ENCODE assay signal across 7 mouse cellular contexts in genomic region chr3:146520798-146521651, GRCm38 (mm10). TPM values are rescaled to one million over a fixed set of nuclear protein-coding genes. Genes with fewer than 3 reads are reported as not detected.
DNase-seq lines count a peak whose midpoint lies in the region; ATAC-seq and TF ChIP-seq lines count a peak whose summit lies in the region.

Gene Rpf1 (minus strand): TSS chr3:146521429.

- peak within 1 kb of the TSS; percentile 98 for H3K27ac ChIP-seq in embryonic facial prominence, embryonic 10.5 days (replicated peaks)
- H3K27ac ChIP-seq in intestine, postnatal 0 days (ENCODE audit: low read depth, low read length) = peak within 1 kb of the TSS; percentile 97
- peak within 1 kb of the TSS; percentile 96 for H3K27ac ChIP-seq in midbrain, embryonic 12.5 days (replicated peaks)
- peak within 1 kb of the TSS; percentile 76 for H3K27ac ChIP-seq in small intestine, adult 2 months (ENCODE audit: insufficient read depth, low read depth, low read length)

- TF ChIP-seq CTCF in intestine, postnatal 0 days (IDR thresholded peaks at IDR 0.05; ENCODE audit: low read depth) = 0 out of 2 replicates have a peak, but pooled peaks have one; percentile 11
- no peak for TF ChIP-seq CTCF in small intestine, adult 2 months (IDR thresholded peaks at IDR 0.05; ENCODE audit: extremely low read depth, insufficient read length, insufficient replicate concordance, low read depth, low read length)

- intact Hi-C loops in left cerebral cortex, postnatal 4 days (cut with DNase I) = loop anchor here (10.0 kb wide), 1 partner anchor 254 kb away; no protein-coding TSS in a partner anchor

- peak; percentile 92 for DNase-seq in adrenal gland, postnatal 10 days
- peak; percentile 88 for DNase-seq in embryonic facial prominence, embryonic 10.5 days (ENCODE audit: low spot score)
- DNase-seq in gonadal fat pad, adult 2 months (ENCODE audit: low read depth) = peak; percentile 56
- peak; percentile 89 for DNase-seq in left cerebral cortex, postnatal 4 days

- WGBS in embryonic facial prominence, embryonic 10.5 days = under 1% methylated on average over 71 of the region's 82 CpGs
- WGBS in intestine, postnatal 0 days = under 1% methylated on average over 68 of the region's 82 CpGs
- under 1% methylated on average over 50 of the region's 82 CpGs for WGBS in midbrain, embryonic 12.5 days
- WGBS in small intestine, adult 2 months = under 1% methylated on average over 73 of the region's 82 CpGs

- H3K36me3 ChIP-seq in embryonic facial prominence, embryonic 10.5 days (replicated peaks) = peaks cover 32% of the 10 kb centered on the region
- peaks cover 18% of the 10 kb centered on the region for H3K36me3 ChIP-seq in intestine, postnatal 0 days (ENCODE audit: control insufficient read depth, insufficient read depth)
- H3K36me3 ChIP-seq in midbrain, embryonic 12.5 days = peaks cover 18% of the 10 kb centered on the region
- H3K36me3 ChIP-seq in small intestine, adult 2 months (ENCODE audit: control insufficient read depth, insufficient read depth, low read length) = peaks cover 16% of the 10 kb centered on the region

- H3K27me3 ChIP-seq in embryonic facial prominence, embryonic 10.5 days (replicated peaks; ENCODE audit: low read depth, poor library complexity, severe bottlenecking) = no peaks in the 10 kb centered on the region
- H3K27me3 ChIP-seq in intestine, postnatal 0 days (replicated peaks; ENCODE audit: control insufficient read depth, insufficient read depth, low read length) = no peaks in the 10 kb centered on the region
- no peaks in the 10 kb centered on the region for H3K27me3 ChIP-seq in midbrain, embryonic 12.5 days
- H3K27me3 ChIP-seq in small intestine, adult 2 months (ENCODE audit: control insufficient read depth, insufficient read depth, low read length) = no peaks in the 10 kb centered on the region

- TF ChIP-seq POLR2A in small intestine, adult 2 months (IDR thresholded peaks at IDR 0.05; ENCODE audit: low read depth, low read length) = no peak; the same call in 1 of the 2 replicates

- ATAC-seq in intestine, postnatal 0 days = peak; percentile 98
- ATAC-seq in midbrain, embryonic 12.5 days (ENCODE audit: low FRiP score, low read depth) = peak; percentile 95

- H3K9ac ChIP-seq in intestine, postnatal 0 days (ENCODE audit: low read depth, low read length) = peak within 1 kb of the TSS; percentile 75
- H3K9ac ChIP-seq in midbrain, embryonic 12.5 days (replicated peaks) = peak within 1 kb of the TSS; percentile 76

- peak within 1 kb of the TSS; percentile 70 for H3K4me2 ChIP-seq in intestine, postnatal 0 days (replicated peaks; ENCODE audit: low read depth)
- peak within 1 kb of the TSS; percentile 64 for H3K4me2 ChIP-seq in midbrain, embryonic 12.5 days (replicated peaks)

- peaks cover 8% of the 10 kb centered on the region for H3K4me1 ChIP-seq in embryonic facial prominence, embryonic 10.5 days
- H3K4me1 ChIP-seq in intestine, postnatal 0 days (replicated peaks; ENCODE audit: control insufficient read depth, insufficient read depth, low read length) = no peaks in the 10 kb centered on the region
- no peaks in the 10 kb centered on the region for H3K4me1 ChIP-seq in midbrain, embryonic 12.5 days
- no peaks in the 10 kb centered on the region for H3K4me1 ChIP-seq in small intestine, adult 2 months (ENCODE audit: control insufficient read depth, insufficient read depth, insufficient read length, low read length)

- H3K9me3 ChIP-seq in embryonic facial prominence, embryonic 10.5 days = no peaks in the 10 kb centered on the region
- H3K9me3 ChIP-seq in intestine, postnatal 0 days (ENCODE audit: control insufficient read depth) = no peaks in the 10 kb centered on the region
- H3K9me3 ChIP-seq in midbrain, embryonic 12.5 days = no peaks in the 10 kb centered on the region

- H3K4me3 ChIP-seq in embryonic facial prominence, embryonic 10.5 days = peak within 1 kb of the TSS; percentile 90
- peak within 1 kb of the TSS; percentile 79 for H3K4me3 ChIP-seq in intestine, postnatal 0 days (ENCODE audit: low read depth, low read length)
- H3K4me3 ChIP-seq in midbrain, embryonic 12.5 days = peak within 1 kb of the TSS; percentile 81
- peak within 1 kb of the TSS; percentile 92 for H3K4me3 ChIP-seq in small intestine, adult 2 months (ENCODE audit: low read depth, low read length)

RNA-seq across cellular contexts. Expression of gene Rpf1, which starts in this region (rescaled TPM):
- total RNA-seq in adrenal gland, postnatal 10 days (2021) = 10 to 100 TPM; 26.1 to 28.9 TPM
- polyA plus RNA-seq in embryonic facial prominence, embryonic 10.5 days (2016; fragmentation: Nextera tagmentation; extraction: Ambion mirVana) = 65.8 and 66.6 TPM in 2 replicates
- 12.1 and 12.4 TPM in 2 replicates for polyA plus RNA-seq in gonadal fat pad, adult 2 months (2012; rRNA removed)
- 28.1 TPM in 2 replicates for polyA plus RNA-seq in intestine, postnatal 0 days (2015; fragmentation: Nextera tagmentation; extraction: Ambion mirVana)
- total RNA-seq in left cerebral cortex, postnatal 4 days (2021) = 10 to 100 TPM; 22.5 to 24.5 TPM
- polyA plus RNA-seq in midbrain, embryonic 12.5 days (2016; fragmentation: Nextera tagmentation; extraction: Ambion mirVana) = 69.6 and 71.6 TPM in 2 replicates
- polyA plus RNA-seq in small intestine, adult 2 months (2012; rRNA removed) = 1.6 and 2.4 TPM in 2 replicates

Comparison
In these comparisons a context has a peak if more than half of its experiments do, and no peak if none do; other contexts are left out.
1. Peak in every context shown above with its lines: DNase-seq, ATAC-seq, H3K4me3 ChIP-seq and H3K27ac ChIP-seq.